Mouse (Mus musculus): ENCODE data around the gene Prl8a2.

Prl8a2 gene

DNA sequence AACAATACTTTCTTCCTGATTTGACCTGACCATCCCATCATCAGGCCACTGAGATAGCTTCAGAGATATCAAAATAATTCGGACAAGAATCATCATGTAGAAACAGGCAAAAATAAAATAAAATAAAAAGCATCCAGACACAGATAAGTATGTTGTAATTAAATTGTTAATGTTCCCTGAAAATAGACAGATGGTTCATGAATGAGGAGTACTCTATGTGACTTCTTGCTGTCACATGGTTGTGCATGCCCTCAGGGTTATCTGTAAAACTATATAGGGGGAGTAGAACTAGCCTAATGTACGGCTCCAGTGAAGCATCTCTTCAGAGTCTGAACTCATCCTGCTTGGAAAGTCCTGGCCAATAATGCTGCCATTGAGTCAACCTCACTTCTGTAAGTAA, at the start of gene Prl8a2:
Gene Prl8a2, plus strand, starts transcription at position 301 of the 400 bp plus-strand sequence.
- DNase-seq = no peak

DNA sequence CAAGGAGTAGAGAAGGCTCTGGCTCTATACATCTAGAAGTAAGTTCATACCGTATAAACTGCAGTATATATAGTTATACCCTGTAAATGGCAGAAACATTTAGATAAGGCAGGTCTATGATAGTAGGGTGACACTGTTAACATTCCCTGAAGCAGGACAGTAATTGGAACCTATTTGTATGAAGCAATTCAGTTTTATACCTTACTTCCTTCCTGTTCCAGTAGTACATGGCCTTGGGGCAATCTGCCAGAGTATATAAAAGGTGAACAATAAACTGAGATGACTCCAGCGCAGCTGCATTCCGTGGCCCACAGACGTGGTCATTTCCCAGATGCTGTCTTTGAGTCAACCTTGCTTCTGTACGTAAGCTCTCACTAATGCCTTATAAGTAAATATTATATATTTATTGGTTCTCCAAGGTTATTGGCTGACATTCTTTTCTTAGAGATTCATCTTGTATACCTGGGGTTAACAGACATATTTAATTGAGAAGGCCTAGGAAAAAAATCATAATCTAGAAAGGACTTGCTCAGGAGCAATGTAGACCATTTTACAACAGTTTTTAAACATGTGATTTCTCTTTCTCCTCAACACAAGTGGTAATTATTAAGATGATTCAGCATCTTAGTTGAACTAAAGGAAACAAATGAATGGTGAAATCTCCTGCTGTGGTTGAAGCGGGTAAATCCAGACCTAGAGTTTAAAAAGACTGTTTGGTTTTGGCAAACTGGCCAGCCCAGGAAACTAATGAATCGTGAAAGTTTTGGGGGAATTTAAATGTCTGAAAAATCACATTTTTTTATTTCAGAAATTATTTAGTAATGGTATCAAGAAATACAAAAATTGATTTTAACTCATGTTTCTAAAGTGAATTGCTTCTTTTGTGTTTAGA, 32.9 kb upstream of the Prl8a2 start, which contains the start of gene Prl6a1:
Gene Prl6a1, plus strand, starts transcription at position 294 of the 892 bp plus-strand sequence.
- DNase-seq = no peak

DNA sequence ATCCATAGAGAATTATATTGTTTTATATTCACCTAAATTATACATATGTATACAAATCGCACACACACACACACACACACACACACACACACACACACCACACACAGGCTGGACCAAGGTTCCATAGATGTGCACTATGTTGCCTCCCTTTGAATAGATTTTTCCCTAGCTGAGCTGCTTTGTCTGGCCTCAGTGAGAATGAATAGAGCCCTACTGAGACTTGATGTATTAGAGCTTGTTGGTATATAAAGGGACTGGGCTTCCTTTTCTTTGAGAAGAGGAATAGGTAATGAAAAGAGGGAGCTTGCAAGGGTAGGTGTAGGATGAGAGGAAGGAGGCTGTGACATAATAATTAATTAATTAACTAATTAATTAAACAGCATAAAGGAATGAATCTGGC, 10.5 kb upstream of the Prl8a2 start:
- no peak for DNase-seq

- no peak for DNase-seq
These were observed 2.7 kb upstream of the Prl8a2 start for GRCm38 (mm10) chr13:27342733-27343275.

DNA sequence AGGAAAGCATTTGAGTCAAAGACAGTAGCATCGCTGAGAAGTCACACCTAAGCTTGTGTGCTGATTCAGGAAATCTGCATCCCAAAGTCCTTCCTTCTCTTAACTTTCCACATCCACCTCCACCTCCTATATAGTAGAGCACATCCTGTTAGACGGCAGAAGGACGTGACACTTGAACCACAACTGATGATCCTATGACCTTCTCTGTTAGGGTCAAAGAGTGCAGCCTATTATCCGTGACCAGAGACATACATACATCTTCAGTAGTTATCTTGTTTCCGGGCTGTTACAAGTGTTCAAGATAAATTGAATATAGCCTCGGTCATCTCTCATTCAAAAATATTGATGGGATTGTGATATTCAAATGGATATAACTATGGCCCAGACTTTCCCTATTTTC, 45.3 kb downstream of the Prl8a2 start, which contains the start of gene Prl2b1:
Gene Prl2b1, minus strand, starts transcription at position 101 of the 400 bp plus-strand sequence.
- DNase-seq = no peak

- no peak for DNase-seq
These were observed 53.7 kb downstream of the Prl8a2 start for GRCm38 (mm10) chr13:27399061-27399724.

Measured in kidney, postnatal 36 days (tissue).